Mouse (Mus musculus): ENCODE measurements around the gene Fkbp6. TPM values are rescaled to one million over a fixed set of nuclear protein-coding genes. Genes with fewer than 3 reads are reported as not detected.

Gene Fkbp6
- polyA plus RNA-seq, 1 experiment from 2014 or later: not detected

- no peak for ATAC-seq (ENCODE audit: insufficient number of reproducible peaks, insufficient read depth, low FRiP score, low TSS enrichment, low read depth)
Measured at GRCm38 (mm10) chr5:135270361-135270760, 79.5 kb downstream of the Fkbp6 start.

GRCm38 (mm10) chr5:135269451-135269850, 80.4 kb downstream of the Fkbp6 start:
- no peak overlapping the region for H3K27ac ChIP-seq
- 70% methylated on average over 8 of the region's 8 CpGs for WGBS
- no peak overlapping the region for H3K4me2 ChIP-seq
- peaks cover 18% of the 10 kb centered on the region for H3K4me1 ChIP-seq
- no peak for ATAC-seq (ENCODE audit: insufficient number of reproducible peaks, insufficient read depth, low FRiP score, low TSS enrichment, low read depth)
- no peaks in the 10 kb centered on the region for H3K9me3 ChIP-seq
- 0 out of 2 replicates have a peak overlapping the region, but pooled peaks have one; percentile 27 for H3K9ac ChIP-seq
- no peaks in the 10 kb centered on the region for H3K27me3 ChIP-seq
- no peak overlapping the region for H3K4me3 ChIP-seq
- no peaks in the 10 kb centered on the region for H3K36me3 ChIP-seq

More at GRCm38 (mm10) chr5:135270361-135270760, 79.5 kb downstream of the Fkbp6 start:
- Histone ChIP-seq H3K27me3 (no peaks in the 10 kb centered on the region), H3K36me3 (no peaks in the 10 kb centered on the region), H3K4me1 (peaks cover 24% of the 10 kb centered on the region), H3K4me3 (no peak overlapping the region), H3K27ac (no peak overlapping the region), H3K4me2 (no peak overlapping the region), H3K9ac (no peak overlapping the region), H3K9me3 (no peaks in the 10 kb centered on the region)
- 67% methylated on average over 4 of the region's 4 CpGs for WGBS

GRCm38 (mm10) chr5:135264548-135264947, 85.3 kb downstream of the Fkbp6 start:
- H3K36me3 ChIP-seq: no peaks in the 10 kb centered on the region
- no peak overlapping the region for H3K9ac ChIP-seq
- peak overlapping the region; percentile 48 for H3K4me2 ChIP-seq
- H3K27ac ChIP-seq: peak overlapping the region; percentile 91
- WGBS: 17% methylated on average over 9 of the region's 9 CpGs
- no peaks in the 10 kb centered on the region for H3K27me3 ChIP-seq
- H3K4me3 ChIP-seq: 0 out of 2 replicates have a peak overlapping the region, but pooled peaks have one; percentile 11
- peak; percentile 38; the same call in 1 of the 2 replicates for ATAC-seq (ENCODE audit: insufficient number of reproducible peaks, insufficient read depth, low FRiP score, low TSS enrichment, low read depth)
- no peaks in the 10 kb centered on the region for H3K9me3 ChIP-seq
- H3K4me1 ChIP-seq: peaks cover 16% of the 10 kb centered on the region

- H3K4me1 ChIP-seq: peaks cover 14% of the 10 kb centered on the region
- ATAC-seq (ENCODE audit: insufficient number of reproducible peaks, insufficient read depth, low FRiP score, low TSS enrichment, low read depth): peak; percentile 93
- no peaks in the 10 kb centered on the region for H3K9me3 ChIP-seq
- WGBS: 9% methylated on average over 17 of the region's 17 CpGs
- H3K4me2 ChIP-seq: peak overlapping the region; percentile 48
- H3K4me3 ChIP-seq: peak overlapping the region; percentile 11
- H3K9ac ChIP-seq: no peak overlapping the region
- H3K36me3 ChIP-seq: no peaks in the 10 kb centered on the region
- peak overlapping the region; percentile 91 for H3K27ac ChIP-seq
- H3K27me3 ChIP-seq: no peaks in the 10 kb centered on the region
Measured at GRCm38 (mm10) chr5:135263866-135264503, 85.9 kb downstream of the Fkbp6 start.

- WGBS: 12% methylated on average over 30 of the region's 30 CpGs
- no peaks in the 10 kb centered on the region for H3K9me3 ChIP-seq
- peak overlapping the region; percentile 73 for H3K9ac ChIP-seq
- peak overlapping the region; percentile 57 for H3K4me2 ChIP-seq
- H3K27me3 ChIP-seq: no peaks in the 10 kb centered on the region
- peaks cover 21% of the 10 kb centered on the region for H3K4me1 ChIP-seq
- ATAC-seq (ENCODE audit: insufficient number of reproducible peaks, insufficient read depth, low FRiP score, low TSS enrichment, low read depth): peak; percentile 56; the same call in 1 of the 2 replicates
- H3K4me3 ChIP-seq: peak overlapping the region; percentile 37
- H3K36me3 ChIP-seq: no peaks in the 10 kb centered on the region
- H3K27ac ChIP-seq: peak overlapping the region; percentile 96
Measured at GRCm38 (mm10) chr5:135258280-135259150, 91.3 kb downstream of the Fkbp6 start.

GRCm38 (mm10) chr5:135257559-135257958, 92.3 kb downstream of the Fkbp6 start:
- no peaks in the 10 kb centered on the region for H3K27me3 ChIP-seq
- peak overlapping the region; percentile 96 for H3K27ac ChIP-seq
- no peak overlapping the region for H3K4me2 ChIP-seq
- WGBS: 83% methylated on average over 12 of the region's 12 CpGs
- no peaks in the 10 kb centered on the region for H3K9me3 ChIP-seq
- ATAC-seq (ENCODE audit: insufficient number of reproducible peaks, insufficient read depth, low FRiP score, low TSS enrichment, low read depth): no peak
- no peaks in the 10 kb centered on the region for H3K36me3 ChIP-seq
- no peak overlapping the region for H3K9ac ChIP-seq
- H3K4me3 ChIP-seq: no peak overlapping the region
- peaks cover 26% of the 10 kb centered on the region for H3K4me1 ChIP-seq

- H3K4me2 ChIP-seq: no peak overlapping the region
- no peak overlapping the region for H3K4me3 ChIP-seq
- no peak for ATAC-seq (ENCODE audit: insufficient number of reproducible peaks, insufficient read depth, low FRiP score, low TSS enrichment, low read depth)
- H3K9ac ChIP-seq: no peak overlapping the region
- peaks cover 28% of the 10 kb centered on the region for H3K4me1 ChIP-seq
- no peak overlapping the region for H3K27ac ChIP-seq
- H3K9me3 ChIP-seq: no peaks in the 10 kb centered on the region
- 75% methylated on average over 3 of the region's 3 CpGs for WGBS
- H3K36me3 ChIP-seq: no peaks in the 10 kb centered on the region
- peaks cover 3% of the 10 kb centered on the region; the same call in 1 of the 2 replicates for H3K27me3 ChIP-seq
Measured at GRCm38 (mm10) chr5:135256166-135256565, 93.7 kb downstream of the Fkbp6 start.

- ATAC-seq (ENCODE audit: insufficient number of reproducible peaks, insufficient read depth, low FRiP score, low TSS enrichment, low read depth): 0 out of 2 replicates have a peak, but pooled peaks have one; percentile 21
Measured at GRCm38 (mm10) chr5:135253741-135254401, 96.0 kb downstream of the Fkbp6 start.

GRCm38 (mm10) chr5:135251079-135251454, 98.8 kb downstream of the Fkbp6 start, which contains the start of gene Fzd9:
TSS of gene Fzd9 (minus strand) at chr5:135251230.
- Histone ChIP-seq H3K27me3 (peaks cover 32% of the 10 kb centered on the region), H3K36me3 (peaks cover 13% of the 10 kb centered on the region), H3K27ac (no peak within 1 kb of the TSS; the same call in 1 of the 2 replicates), H3K9ac (peak within 1 kb of the TSS; percentile 75), H3K4me3 (peak within 1 kb of the TSS; percentile 67), H3K4me2 (peak within 1 kb of the TSS; percentile 98), H3K9me3 (no peaks in the 10 kb centered on the region), H3K4me1 (peaks cover 30% of the 10 kb centered on the region)
- under 1% methylated on average over 51 of the region's 51 CpGs for WGBS
- ATAC-seq (ENCODE audit: insufficient number of reproducible peaks, insufficient read depth, low FRiP score, low TSS enrichment, low read depth): peak; percentile 71

More at GRCm38 (mm10) chr5:135253741-135254401, 96.0 kb downstream of the Fkbp6 start:
- no peaks in the 10 kb centered on the region for H3K36me3 ChIP-seq
- H3K4me3 ChIP-seq: no peak overlapping the region
- H3K9ac ChIP-seq: peak overlapping the region; percentile 37; the same call in 1 of the 2 replicates
- H3K27me3 ChIP-seq: peaks cover 24% of the 10 kb centered on the region
- no peaks in the 10 kb centered on the region for H3K9me3 ChIP-seq
- peaks cover 39% of the 10 kb centered on the region for H3K4me1 ChIP-seq
- 5% methylated on average over 12 of the region's 12 CpGs for WGBS
- peak overlapping the region; percentile 18; the same call in 1 of the 2 replicates for H3K4me2 ChIP-seq
- peak overlapping the region; percentile 68 for H3K27ac ChIP-seq

GRCm38 (mm10) chr5:135250186-135251078, 99.4 kb downstream of the Fkbp6 start:
- ATAC-seq (ENCODE audit: insufficient number of reproducible peaks, insufficient read depth, low FRiP score, low TSS enrichment, low read depth): 0 out of 2 replicates have a peak, but pooled peaks have one; percentile 27

More at GRCm38 (mm10) chr5:135250186-135251078, 99.4 kb downstream of the Fkbp6 start:
- Histone ChIP-seq H3K27ac (no peak overlapping the region; the same call in 1 of the 2 replicates), H3K9me3 (no peaks in the 10 kb centered on the region), H3K4me1 (peaks cover 30% of the 10 kb centered on the region), H3K9ac (peak overlapping the region; percentile 75), H3K27me3 (peaks cover 32% of the 10 kb centered on the region), H3K36me3 (peaks cover 20% of the 10 kb centered on the region), H3K4me2 (peak overlapping the region; percentile 98), H3K4me3 (peak overlapping the region; percentile 67)
- WGBS: 1% methylated on average over 88 of the region's 92 CpGs

All from embryonic facial prominence, embryonic 13.5 days (tissue).